Mouse (Mus musculus) thymus, postnatal 10 days (tissue): Measurements from ENCODE around the gene B3gnt9.
A peak's percentile ranks its signal among the peaks of the same experiment; 100 is the strongest.
"Not testable (repeated sequence)": the region's sequence is repeated elsewhere in the genome, so short reads cannot be mapped to it uniquely, and the experiment has no call there.

Experiments
- DNase-seq, 2 experiments: peaks; one replicate each; pipeline ENCODE4 v3.0.0; 2021; ENCODE audit warnings: low spot score in 2 of 2

B3gnt9 gene

DNA sequence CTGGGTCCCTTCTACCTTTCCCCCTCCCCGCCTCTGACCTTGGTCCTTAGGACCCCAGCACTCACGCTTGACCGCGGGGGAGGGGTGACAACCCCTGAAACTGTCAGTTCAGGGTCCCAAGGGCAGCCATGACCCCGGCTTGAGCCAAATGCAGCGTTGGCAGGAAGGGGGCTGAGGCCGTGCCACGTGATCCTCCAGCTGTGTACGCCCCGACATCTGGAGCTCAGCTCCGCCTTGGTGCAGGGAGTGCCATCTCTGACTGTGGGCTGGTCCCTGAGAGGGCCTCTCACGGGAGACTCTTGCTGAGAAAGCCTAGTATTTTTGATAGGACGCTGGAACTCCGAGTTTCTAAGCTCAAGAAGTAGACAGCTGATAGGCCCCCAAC lies at the start of gene B3gnt9:
Gene B3gnt9, minus strand, starts transcription at position 188 of the 385 bp plus-strand sequence.
- peak; percentile 68 to 74 for DNase-seq

DNA sequence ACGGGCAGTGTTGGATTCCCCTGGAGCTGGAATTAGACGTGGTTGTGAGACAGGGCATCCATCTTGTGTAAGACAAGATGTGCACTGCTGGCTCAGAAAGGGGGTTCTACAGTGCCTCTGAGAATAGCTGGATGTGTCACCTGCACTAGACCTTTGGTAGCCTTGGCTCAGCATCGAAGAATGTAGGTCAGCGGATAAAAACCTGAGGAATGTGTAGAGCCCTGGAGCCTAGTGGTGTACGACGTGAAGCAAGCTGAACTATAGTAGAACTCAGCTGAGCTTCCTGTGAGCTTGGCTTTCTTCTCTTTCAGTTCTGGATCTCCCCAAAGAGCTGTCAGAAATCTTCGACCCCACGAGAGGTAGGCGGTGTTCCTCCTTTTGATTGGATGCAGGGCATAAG lies 48.9 kb upstream of the B3gnt9 start:
- DNase-seq: no peak

DNA sequence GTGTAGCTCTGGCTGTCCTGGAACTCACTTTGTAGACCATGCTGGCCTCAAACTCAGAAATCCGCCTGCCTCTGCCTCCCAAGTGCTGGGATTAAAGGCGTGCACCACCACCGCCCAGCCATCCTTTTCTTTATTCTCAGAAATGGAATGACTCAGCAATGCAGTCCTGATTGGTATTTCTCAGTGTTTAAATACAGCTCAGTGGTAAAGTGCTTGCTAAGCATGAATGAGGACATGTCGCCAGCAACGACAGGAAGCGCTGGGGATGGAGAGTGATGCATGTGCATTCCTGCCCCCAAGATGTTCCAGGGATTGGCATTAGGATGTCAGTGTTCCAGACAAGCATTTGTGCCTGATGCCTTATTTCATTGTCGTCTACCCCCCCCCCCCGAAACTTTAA lies 48.4 kb upstream of the B3gnt9 start:
- DNase-seq: no peak

DNA sequence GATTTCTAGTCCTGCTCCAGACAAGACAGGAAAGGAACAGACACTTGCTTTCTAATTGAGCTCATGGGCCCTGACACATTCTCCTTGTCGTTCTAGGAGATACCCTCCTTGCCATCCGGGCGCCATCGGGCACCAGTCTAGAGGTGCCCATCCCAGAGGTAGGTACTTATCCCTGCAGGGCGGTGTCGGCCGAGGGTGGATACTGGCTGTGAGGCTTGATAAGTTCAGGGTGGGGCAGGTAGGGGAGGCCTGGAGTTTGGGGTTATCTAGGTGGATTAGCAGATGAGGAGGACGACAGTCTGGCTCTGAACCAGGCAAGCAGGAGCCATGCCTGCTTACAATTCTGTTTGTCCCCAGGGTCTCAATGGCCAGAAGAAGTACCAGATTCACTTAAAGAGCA lies 45.0 kb upstream of the B3gnt9 start:
- no peak for DNase-seq

DNA sequence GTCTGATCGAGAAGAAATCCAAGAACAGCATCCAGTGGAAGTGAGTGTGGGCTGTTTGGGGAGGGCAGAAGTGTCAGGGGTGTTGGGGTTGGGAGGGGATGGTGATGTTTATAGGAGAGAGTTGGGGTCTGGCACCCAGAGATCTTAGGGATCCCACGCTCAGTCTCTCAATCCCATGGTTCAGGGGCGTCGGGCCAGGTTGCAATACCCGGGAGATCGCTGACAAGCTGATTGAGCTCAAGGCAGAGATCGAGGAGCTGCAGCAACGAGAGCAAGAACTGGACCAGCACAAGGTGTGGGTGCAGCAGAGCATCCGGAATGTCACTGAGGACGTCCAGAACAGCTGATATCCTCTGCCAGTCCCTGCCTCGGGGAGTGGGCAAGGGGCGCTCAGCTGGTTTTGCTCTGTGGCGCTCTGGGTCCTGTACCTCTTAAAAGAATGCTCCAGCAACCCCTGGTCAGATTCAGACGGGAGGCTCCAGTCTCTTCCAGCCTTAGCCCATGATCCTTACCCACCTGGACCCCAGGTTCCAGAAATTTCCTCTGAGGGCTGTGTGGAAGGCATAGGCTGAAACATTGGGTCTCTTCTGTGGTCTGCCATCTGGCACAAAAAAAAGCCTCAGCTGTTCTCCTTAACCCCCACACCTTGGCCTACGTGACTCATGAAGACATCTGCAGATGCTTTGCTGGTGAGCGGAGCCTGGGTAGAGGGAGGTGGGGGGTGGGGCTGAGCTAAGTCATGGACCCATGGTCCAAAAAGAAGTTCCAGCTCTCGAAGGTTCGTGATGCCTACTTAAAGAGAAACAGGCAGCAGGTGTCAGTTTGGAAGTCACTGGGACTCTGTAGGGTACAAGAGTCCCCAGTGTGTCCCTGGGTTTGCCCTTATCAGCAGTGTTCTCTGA lies 43.6 kb upstream of the B3gnt9 start:
- peak; percentile 49 to 58 for DNase-seq

DNA sequence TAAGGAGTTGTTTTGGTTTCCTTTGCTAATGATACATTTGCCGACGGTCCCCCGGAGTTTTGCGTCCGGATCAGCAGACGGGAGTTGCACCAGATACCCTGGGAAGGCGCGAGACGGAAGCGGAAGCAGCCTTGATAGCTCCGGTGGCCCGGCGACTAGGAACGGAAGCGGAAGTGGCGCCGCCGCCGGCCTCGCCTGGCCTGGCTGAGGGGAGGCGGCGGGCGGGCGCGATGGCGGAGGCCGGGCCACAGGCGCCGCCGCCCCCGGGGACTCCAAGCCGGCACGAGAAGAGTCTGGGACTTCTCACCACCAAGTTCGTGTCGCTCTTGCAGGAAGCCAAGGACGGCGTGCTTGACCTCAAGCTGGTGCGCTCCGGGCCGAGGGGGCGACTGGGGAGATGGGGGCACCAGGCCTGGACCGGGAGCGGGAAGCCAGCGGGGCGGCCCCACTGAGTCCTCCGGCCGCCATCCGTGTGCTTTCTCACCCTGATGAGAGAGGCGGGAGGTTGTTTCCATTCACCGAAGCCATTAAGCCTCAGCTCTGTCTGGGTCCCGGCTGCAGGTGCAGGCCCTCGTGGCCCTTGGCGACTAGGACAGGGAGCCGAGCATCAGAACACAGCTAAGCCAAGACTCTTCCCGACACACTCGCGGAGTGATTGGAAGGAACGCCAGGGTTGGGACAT lies 42.7 kb upstream of the B3gnt9 start, which contains the start of gene E2f4:
Gene E2f4, plus strand, starts transcription at position 153 of the 682 bp plus-strand sequence.
- peak; percentile 82 to 88 for DNase-seq

DNA sequence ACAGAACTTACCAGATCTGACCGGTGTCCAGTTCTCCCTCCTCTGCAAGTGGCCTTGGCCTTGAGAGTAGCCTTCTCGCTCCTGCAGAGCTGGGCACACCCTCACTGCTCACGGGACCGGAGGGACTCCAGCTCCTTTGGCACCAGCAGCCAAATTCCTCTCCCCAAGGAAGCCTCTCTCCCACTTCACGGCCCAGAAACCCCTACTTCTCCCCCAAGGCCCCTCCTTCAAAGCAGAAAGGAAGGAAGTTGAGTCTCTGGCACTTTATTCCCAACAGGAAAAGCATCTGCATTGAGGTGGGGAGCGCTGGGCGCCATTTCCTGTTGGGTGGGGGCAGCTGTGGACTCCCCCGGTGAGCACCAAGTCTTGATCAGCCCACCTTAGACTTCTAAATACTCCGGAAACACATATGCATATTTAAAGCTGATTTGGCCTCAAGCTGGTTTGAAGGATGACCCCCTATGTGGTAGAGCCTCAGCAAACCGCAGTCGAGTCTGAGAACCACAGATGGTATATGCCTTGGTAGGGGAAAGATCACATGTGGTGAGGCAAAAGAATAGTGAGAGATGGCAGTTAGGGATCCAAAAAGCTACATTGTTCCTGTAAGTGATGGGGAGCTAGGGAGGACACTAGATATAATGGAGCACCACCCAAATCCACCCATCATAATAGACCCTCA lies 41.1 kb upstream of the B3gnt9 start, which contains the start of gene Exoc3l:
Gene Exoc3l, minus strand, starts transcription at position 207 of the 679 bp plus-strand sequence.
- no peak for DNase-seq

DNA sequence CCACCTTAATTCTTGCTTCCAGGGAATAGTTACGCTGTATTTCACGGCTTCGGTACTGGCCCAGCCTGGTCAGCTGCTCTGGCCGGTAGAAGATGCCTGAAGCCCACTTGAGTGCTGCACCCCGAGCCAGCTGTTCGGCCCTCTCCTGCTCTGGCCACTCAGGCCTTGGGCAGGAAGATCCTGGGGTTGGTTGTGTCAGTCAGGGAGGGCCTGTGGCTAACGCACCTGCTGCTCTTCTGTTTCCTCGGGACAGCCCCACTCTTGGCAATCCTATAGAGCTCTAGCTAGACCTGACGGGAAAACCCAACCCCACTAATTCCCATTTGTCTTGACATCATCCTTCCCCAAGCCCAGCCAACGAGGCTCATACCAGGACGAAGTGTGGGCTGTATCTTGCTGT lies 40.3 kb upstream of the B3gnt9 start:
- DNase-seq: no peak

DNA sequence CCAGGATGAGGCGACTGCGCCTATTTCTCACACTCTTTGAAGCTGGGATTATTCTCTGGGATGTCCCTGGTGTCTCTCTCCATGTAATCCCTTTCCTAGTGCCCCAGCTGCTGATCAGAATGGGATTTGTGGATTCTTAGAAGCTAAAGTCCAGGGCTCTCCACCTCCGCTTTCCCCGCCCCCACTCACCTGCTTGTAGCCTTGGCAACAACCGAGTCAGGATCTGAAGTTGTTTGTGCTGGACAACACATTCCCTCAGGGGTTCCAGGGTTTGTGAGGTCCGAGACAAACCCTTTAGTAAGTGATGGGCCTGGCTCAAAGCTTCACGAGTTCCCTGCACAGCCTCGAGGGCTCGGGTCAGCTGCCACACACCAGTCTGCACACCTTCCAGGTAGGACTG lies 39.8 kb upstream of the B3gnt9 start:
- DNase-seq: no peak

DNA sequence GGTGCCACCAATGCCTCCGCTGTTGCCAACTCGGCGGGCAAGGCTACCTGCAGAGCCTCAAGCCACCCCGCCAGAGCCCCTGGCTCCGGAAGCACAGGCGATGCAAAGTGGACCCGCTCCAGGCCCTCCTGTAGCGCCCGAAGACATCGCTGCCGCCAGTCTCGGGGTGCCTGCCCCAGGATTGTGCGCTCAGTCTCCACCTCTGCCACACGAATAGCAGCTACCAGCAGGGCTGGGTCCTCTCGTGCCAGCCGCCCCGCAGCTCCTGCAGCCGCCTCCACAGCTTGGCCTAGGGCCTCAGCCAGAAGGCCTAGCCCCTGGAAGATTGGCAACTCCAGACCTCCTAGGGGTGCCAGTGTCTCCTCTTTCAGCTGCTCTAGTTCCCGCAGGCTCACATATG lies 38.5 kb upstream of the B3gnt9 start:
- DNase-seq: no peak

DNA sequence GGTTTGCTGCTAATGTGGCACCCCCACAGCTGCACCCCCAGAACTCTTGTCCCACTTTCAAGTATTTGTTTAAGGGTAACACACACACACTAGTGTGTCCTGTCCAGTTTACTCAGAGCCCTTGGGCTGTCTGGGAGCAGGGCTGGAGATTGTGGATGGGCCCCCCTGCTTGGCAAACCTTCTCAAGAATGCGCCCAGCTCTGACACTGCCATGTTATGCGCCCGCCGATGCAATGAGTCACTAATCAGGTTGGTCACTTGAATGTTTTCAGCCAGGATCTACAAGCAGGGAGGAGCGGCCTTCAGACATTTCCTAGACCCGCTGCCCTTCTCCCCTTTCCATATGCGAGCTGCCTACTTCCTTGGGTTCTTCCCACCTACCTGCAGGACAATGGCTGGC lies 37.5 kb upstream of the B3gnt9 start:
- DNase-seq: no peak

DNA sequence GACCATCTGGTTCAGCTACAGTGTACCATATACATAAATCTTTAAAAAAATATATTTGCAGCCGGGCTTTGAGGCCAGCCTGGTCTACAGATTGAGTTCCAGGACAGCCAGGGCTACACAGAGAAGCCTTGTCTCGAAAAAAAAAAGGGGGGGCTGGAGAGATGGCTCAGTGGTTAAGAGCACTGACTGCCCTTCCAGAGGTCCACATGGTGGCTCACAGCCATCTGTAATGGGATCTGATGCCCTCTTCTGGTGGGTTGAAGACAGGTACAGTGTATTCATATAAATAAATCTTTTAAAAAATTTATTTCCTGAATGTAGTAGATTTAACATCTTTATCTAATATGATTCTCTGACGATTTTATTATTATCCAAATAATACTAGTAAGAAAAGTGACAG lies 36.8 kb upstream of the B3gnt9 start:
- not testable (repeated sequence) for DNase-seq

DNA sequence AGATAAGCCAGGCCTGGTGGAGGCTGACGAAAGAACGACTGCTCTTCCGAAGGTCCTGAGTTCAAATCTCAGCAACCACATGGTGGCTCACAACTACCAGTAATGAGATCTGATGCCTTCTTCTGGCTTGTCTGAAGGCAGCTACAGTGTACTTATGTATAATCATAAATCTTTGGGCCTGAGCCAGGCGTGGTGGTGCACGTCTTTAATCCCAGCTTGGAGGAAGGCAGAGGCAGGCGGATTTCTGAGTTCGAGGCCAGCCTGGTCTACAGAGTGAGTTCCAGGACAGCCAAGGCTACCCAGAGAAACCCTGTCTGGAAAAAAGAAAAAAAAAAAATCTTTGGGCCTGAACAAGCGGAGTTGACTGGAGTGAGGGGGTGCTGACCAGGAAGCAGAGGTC lies 36.4 kb upstream of the B3gnt9 start:
- not testable (repeated sequence) for DNase-seq

DNA sequence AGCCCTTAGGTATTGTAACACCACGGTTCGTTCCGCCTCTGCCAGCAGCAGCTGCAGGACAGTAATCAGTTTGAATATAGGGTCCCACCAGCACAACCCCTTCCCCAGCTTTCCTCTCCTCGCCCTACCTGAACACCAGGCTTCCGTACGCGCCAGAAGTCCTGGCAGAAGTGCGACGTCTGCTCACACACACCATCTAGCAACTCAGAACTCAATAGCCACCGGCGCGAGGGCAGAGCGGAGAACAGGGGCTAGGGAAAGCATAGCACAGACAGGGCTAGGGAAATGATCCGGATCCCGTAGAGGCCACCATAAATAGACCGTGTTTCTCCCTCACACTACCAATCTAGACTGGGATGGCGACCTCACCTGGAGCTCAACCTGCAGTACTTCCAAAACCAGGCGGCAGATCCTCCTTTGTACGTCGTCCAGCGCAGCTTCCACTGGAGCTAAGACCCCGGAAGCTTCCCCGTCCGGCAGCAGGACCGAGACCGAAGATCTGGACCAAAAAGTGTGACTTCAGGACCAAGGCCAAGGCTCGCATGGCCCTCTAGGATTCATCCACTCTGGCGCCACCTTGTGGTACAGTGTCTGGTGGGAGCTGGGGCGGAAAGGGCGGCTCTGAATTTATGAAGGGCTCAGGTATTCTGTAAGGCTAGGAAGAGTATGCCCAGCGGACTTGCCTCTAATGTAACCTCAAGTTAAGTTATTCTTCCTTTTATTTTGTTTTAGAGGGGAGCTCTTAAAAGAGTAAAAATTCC lies 35.8 kb upstream of the B3gnt9 start:
- DNase-seq: peak; percentile 80 to 95

DNA sequence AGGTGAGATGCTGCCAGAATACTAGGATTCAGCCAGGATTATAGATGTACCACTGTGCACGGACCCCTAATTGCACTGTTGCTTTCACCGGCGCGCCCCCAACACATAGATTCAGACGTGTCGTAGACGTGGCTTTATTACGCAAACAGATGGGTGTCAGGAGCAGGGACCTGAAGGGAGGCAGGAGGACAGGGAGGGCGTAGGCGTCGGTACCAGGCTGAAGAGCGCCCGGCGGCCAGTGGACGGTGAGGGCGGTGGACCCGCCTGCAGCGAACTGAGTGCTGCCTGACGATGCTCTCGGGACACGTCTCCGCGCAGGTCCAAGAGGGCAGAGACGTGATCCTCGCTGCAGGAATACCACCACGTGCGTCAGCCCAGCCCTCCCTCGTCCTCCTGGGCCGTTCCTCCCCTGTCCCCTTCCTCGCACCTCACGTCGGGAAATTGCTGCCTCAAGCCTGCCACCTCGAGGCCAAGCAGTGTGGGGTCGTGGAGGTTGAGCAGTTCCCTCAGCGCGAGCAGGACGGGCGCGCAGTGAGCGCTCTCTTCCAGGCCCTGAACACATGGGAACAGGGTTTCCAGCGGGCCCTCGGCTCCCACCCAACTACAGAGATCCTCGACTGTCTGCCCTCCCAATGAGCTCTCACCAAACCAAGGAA lies 35.0 kb upstream of the B3gnt9 start, which contains the start of gene 4931428F04Rik:
Gene 4931428F04Rik, minus strand, starts transcription at position 60 of the 656 bp plus-strand sequence.
- peak; percentile 55 to 58 for DNase-seq

DNA sequence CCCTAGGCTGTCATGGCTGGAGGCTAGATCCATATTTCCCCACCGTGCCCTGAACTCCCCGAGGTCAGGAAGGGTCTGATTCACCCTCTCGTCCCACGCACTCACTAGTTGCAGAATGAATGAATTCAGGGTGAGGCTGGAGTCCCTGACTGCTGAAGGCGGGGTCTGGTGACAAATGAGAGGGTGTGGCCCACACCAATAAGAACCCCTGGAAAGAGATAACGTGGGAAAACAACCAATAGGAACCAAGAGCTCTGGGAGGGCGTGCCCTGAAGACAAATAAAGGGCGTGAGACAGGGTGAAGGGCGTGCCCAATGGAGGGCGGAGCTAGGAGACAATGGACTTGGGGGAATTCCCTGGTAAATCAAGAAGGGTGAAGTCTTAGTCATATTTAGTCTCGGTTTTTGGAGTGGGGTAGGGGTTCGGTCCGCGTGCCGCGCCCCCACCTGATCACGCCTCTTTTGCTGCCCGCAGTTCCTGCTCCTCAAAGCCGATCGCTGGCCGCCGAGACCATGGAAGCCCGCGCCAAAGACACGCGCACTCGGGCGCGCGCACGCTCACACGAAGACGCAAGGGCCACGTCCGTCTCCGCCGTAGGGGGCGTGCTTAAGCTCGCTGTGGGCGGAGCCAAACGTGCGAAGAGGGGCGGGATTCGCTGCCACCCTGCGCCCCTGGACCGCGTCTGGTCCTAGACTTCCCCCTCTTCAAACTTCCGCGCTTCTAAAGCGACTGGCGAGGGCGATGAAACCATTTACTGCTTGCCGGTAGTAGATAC lies 34.2 kb upstream of the B3gnt9 start:
- DNase-seq: peak; percentile 94 to 97

DNA sequence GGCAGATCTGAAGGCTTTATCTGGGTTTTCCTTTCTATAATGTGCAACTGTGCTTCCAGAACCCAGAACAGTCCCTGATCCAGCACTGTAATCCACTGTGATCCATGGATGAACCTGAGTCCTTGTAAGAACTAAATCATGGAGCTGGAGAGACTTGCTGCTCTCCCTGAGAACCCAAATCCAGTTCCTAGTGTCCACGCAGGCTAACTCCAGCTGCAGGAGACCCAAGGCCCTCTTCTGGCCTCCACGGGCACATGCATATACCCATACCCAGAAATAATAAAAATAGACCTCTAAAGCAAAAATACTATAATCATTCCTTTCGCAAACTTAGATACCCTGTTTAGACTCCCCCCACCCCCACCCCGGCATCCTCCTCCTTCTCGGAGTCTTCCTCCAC lies 33.3 kb upstream of the B3gnt9 start:
- DNase-seq: no peak

DNA sequence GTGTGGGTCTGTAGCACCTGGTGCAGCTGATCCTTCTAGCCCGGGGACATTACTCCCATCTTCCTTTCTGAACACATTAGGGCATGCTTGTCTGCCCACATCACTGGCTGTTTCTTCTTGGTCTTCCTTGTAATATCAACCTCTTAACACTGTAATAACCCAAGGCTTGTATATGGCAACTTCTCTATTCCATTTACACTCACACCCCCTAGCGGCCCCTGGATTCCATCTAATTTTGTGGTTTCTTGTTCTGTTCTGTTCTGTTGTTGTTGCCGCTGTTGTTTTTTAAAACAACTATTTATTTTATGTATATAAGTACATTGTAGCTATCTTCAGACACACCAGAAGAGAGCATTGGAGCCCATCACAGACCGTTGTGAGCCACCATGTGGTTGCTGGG lies 32.0 kb upstream of the B3gnt9 start:
- DNase-seq: no peak

DNA sequence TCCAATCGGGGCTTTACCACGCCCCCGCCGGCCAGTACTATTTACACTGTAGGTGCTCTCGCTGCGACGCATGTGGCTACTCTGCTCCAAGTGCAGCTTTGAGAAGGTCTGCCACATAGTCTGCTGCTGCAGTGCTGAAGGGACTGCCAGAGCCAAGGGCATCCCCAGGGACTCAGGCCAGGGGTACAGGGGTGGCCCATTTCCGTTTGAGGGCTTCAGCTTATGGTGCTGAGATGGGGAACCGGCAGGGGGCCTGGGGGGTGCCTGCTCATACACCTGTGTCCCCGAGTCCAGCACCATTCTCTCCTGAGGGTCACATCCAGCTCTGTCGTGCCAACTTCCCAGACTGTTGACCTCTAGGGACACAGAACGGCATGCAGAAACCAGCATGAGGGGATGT lies 30.6 kb upstream of the B3gnt9 start:
- no peak for DNase-seq

DNA sequence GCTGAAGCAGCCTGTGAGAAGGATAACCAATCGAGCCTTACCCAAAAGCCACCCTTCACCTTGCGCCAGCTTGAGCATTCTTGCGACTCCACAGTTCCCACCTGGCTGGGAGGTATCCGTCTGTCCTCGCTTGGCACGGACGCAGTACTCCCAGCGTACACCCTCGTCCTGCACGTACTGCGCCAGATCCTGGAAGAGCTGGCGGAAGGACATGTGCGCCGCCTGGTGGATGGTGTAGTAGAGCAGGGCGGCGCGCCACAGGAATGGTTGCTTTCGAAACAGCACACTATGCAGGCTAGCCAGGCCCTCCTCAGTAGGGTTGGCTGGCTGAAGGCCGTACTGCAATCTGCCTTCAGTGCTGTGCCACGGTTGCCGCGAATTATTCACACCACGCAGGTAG lies 28.1 kb upstream of the B3gnt9 start:
- DNase-seq: peak in 1 of 2 experiments; percentile 57
